Mouse (Mus musculus) retina, postnatal 1 day (tissue): ENCODE results near the gene Samd4b.

ENCODE experiments used
- DNase-seq: peaks from one replicate; pipeline ENCODE4 v3.0.0-alpha.2; 2012

Gene Samd4b

DNA sequence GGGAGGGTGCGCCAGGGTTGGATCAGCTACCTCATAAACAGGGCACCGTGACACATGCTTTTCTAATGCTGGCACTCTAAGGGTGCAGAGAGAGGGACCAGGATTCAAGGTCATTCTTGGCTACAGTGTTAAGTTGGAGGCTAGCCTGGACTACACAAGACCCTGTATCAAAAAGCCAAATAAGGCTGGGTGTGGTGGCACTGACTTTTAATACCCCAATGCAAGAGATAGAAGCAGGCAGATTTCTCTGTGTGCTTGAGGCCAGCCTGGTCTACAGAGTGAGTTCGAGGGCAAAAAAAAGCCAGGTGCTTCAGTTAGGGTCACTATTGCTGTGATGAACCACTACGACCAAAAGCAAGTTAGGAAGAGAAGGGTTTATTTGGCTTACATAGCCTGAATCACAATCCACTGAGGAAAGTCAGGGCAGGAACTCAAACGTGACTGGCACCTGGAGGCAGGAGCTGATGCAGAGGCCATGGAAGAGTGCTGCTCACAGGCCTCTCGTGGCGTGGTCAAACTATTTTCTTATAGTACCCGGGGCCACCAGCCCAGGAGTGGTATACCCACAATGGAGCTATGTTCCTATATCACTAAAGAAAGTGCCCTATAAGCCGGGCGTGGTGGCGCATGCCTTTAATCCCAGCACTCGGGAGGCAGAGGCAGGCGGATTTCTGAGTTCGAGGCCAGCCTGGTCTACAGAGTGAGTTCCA, 156.0 kb downstream of the Samd4b start:
- no peak for DNase-seq

DNA sequence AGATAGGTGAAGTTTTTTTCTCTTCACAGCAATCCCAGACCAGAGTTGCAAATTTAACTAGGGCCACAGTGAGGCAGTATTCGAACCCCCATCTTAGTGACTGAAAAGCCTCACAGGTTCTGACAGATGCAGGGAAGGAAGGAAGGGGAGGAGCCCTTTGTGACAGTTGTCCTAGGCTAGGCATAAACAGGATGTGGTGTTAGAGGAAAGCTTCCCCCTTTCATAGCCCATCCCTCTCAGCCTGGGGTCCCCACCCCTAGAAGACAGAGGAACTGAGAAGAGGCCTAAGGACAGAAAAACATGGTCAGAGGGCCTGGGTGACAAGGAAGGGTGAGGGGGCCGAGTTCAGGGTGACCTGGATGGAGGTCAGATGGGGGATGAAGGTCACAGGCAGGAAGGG, 157.2 kb downstream of the Samd4b start:
- no peak for DNase-seq

DNA sequence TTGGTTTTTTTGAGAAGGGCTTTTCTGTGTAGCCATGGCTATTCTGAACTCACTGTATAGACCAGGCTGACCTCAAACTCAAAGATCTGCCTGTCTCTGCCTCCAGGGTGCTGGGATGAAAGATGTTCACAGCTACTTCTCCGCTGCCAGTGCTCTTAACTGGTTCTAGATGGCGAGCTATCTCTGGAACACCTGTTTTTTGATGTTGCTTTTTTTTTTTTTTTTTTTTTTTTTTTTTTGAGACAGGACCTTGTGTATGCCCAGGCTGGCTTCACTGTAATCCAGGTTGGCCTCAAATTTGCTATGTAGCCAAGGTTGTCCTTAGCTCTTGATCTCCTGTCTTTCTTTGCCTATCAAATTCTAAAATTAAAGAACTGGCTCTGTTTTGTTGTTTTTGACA, 159.2 kb downstream of the Samd4b start:
- no peak for DNase-seq

DNA sequence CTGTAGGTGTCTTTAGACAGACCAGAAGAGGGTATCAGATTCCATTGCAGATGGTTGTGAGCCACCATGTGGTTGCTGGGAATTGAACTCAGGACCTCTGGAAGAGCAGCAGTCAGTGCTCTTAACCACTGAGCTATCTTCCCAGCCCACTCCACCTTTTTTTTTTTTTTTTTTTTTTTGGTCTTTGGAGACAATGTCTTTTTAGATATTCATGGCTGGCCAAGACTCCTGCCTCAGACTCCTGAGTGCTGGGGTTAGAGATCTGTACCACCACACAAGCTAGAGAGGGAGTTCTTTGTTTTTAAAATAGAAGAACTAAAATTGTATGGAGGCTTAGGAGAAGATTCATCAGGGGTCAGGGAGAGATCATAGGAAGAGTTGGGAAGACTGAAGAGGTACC, 160.0 kb downstream of the Samd4b start:
- DNase-seq: no peak

DNA sequence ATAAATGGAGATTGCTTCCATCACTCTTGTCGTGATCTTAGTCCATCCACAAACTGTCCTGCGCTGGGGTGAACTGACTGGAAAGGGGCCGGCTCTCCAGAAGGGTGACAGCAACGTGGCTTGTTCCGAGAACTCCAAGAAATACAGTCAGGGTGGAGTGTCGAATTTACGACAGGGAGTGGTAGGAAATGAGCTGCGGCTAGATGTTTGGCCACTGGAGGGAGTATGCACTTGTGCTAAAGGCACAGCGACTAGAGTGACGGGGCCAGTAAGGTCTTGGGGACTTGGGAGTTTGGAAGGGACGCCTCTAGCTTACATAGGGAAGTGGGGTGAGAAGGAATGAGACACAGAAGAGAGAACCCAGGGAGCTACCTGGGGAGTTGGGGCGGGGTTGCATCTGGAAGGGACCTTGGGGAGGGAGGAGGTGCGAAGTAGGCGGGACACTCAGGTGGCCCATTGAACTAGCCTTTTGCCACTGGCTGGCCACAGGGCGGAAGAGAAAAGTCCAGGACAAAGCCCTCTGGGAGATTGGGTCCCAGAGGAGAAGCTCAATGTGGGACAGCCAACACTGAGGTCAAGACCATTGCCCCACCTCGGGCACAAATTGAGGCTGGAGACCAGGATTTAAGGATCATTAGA, 160.9 kb downstream of the Samd4b start, which contains the start of gene Gmfg:
Gene Gmfg (plus strand): TSS at position 516 of the 639 bp plus-strand sequence.
- DNase-seq: peak; percentile 91

DNA sequence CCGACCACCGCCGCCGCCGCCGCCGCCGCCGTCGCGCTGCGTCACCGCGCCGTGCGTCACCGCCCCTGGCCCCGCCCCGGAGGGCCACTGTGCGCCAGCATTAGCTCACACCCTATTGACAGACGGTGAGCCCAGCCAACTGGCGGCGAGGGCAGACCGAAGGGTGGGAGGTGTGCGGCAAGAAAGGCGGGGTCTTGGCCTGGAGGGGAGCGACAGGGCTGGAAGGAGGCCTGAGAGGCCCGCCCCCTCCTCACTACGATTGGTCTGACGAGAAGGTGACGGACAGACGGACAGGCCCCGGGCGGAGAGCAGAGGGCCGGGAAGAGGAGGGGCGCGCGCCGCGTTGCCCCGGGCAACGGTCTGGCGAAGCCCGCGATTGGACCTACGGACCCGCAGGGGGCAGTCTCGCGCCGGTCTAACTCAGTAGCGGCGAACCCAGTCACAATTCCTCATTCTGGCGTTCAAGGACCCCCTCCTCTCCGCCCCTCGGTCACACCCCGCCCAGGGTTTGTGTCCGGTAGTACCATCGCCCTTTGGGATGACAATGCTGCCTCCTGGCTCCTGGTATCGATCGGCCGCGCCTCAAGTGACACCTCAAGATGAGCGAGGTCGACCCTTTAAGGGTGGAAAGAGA, 161.6 kb downstream of the Samd4b start:
- DNase-seq: peak; percentile 100

DNA sequence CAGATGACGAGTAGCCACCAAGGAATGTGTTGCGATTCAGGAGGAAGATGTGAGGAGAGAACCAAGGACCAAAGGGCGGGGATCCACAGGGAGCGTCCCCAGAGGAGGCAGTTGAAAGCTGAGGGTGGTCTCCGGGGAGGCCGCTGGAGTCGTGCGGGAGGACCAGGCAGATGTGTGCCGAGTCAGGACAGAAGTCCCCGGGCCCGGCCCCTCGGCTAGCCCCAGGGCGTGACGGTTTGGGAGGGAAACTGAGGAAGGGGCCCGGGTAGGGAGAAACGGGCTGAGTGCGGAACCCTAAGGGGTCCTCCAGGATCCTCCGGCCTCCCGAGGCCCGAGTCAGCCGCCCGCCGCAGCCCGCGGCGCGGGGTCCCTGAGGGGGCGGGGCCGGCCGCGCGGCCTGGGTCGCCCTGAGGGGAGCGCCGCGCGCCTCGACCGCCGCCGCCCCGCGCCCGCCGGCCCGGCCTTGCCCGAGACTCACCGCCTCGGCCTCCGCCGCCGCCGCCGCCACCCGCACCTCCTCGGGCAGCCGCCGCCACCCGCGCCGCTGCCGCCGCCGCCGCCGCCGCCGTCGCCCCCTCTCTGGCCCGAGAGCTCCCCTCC, 162.2 kb downstream of the Samd4b start:
- no peak for DNase-seq

DNA sequence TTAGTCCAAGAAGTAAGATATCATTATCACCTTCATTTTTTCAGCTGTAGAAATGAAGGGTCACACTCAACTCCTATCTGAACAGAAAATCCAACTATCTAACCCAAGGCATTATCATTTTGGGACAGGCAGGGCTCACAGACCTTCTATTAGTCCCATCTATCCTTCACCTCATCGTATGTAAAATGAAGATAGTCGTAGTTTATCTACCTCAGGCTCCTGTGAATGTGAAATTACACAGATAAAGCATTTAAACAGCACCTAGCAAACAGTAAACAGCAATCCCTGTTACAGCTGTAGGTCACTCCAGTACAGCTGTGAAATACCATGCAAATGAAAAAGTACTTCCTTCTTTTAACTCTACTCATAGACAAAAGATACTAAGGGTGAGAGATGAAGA, 165.7 kb downstream of the Samd4b start:
- DNase-seq: no peak

DNA sequence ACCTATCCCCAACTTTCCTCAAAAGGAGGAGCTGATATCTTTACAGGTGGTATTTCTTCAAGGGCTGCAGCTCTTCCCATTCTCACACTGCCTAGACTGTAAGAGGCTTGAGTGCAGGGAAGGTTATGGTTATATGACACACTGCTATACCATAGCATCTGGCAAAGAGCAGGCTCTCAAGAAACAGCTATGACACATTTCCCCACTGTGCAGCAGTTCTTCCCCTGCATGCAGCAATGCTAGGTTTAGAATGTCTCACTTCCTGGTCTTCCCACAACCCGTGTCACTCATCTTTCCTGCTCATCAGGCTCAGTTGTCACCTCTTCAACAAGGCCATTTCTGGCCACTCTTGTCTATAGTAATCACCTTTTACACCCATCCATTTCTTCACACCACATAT, 167.4 kb downstream of the Samd4b start:
- no peak for DNase-seq

DNA sequence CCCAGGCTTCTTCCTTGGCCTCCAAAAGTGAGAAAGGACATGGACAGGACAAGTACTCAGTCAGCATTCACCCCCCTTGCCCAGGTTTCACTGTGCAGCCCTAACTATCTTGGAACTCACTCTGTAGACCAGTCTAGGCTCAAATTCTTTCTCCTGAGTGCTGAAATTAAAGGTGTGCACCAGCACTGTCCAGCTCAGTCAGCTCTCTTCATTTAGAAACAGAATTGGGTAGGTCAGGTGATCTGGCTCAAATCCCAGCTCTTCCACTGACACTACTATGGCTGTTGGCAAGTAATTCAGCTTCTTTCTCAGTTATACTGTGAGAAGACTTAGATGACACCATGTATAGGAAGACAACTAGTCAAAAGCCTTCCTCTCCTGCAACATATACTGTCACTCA, 170.2 kb downstream of the Samd4b start:
- DNase-seq: no peak

DNA sequence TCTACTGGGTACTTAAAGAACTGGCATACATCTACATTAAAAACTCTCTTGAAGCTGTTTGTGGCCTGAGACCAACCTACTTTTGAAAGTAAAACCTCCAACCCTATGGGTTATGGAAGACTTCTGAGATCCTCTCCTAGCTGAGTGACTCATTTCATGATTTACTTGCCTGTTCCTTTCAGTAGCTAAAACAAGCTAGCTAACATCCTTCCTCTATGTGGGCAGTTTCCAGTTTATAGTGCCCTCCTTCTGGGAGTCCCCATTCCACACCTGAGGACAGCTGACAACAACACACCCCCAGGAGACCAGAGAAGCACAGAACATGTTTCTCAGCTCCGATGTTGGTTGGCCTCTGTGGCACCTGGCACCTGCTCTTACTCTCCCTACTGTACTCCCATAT, 174.9 kb downstream of the Samd4b start:
- DNase-seq: no peak

DNA sequence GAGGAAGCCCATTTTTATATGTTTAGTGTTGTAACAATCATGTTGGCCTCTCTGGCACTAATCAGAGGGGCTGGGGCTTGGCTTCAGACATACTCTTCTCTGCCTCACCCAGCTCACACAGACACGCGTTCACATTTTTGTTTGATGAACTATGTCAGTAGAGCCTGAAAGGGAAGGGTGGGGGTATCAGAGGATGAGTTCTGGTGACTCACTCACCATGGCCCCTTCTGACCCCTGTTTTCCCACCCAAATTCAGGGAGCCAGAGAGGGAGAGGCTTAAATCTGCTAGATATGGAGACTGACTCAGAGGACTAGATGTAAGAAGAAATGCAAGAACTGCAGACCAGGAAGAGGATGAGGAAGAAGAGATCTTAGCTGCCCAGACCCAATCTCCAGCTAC, 178.5 kb downstream of the Samd4b start:
- no peak for DNase-seq

DNA sequence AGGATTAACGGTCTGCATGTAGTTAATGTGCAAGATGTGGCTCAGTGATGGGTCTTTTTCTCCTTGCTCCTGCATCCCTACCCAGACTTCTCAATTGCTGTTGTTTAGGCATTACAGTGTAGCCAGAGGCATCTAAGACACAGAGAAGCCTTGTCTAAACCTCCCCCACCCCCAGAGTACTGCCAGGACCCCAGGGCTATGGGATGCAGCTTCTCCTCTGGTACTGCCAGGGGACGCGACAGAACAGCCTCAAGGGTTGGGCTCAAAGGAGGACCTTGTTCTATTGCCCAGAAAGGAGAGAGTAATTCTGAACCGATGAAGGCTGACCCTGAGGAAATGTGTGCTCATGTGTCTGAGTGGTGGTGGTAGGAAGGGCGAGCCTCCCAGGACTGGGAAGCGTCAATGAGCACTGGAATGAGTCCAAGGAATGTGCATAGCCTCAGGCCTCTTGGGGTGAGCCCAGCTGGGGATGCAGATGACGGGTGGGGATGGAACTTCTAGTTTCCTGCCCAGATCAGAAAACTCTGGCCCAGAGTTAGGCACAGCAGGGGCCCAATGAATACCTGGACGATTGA, 179.8 kb downstream of the Samd4b start:
- DNase-seq: no peak

DNA sequence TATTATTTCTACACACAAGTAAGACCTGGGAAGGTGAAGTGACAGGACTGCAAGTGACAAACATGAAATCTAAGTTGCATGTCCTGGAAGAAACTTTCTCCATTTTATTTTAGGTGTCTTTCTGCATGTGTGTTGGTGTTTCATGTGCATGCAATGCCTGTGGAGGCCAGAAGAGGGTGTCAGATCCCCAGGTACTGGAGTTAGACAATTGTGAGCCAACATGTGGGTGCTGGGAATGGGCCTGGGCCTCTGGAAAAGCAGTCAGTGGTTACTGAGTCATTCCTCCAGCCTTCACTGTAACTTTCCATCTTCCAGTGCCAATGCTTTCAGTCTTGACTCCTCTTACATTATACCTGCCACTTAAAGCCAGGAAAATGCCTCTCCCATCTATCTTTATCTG, 180.6 kb downstream of the Samd4b start:
- DNase-seq: no peak

DNA sequence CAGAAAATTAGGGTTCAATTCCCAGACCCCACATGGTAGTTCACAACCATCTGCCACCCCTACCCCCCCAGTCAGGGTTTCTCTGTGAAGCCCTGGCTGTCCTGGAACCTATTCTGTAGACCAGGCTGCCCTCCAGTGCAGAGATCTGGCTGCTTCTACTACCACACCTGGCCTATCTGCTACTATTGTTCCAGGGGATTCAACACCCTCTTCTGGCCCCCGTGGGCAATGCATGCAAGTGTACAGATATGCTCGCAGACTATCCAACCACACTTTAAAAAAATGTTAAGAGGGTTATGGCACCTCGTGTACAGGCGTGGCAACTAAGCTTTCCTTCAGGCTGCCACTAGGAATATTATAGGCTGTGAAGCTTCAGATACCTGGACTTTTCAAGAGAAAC, 185.1 kb downstream of the Samd4b start:
- DNase-seq: no peak

DNA sequence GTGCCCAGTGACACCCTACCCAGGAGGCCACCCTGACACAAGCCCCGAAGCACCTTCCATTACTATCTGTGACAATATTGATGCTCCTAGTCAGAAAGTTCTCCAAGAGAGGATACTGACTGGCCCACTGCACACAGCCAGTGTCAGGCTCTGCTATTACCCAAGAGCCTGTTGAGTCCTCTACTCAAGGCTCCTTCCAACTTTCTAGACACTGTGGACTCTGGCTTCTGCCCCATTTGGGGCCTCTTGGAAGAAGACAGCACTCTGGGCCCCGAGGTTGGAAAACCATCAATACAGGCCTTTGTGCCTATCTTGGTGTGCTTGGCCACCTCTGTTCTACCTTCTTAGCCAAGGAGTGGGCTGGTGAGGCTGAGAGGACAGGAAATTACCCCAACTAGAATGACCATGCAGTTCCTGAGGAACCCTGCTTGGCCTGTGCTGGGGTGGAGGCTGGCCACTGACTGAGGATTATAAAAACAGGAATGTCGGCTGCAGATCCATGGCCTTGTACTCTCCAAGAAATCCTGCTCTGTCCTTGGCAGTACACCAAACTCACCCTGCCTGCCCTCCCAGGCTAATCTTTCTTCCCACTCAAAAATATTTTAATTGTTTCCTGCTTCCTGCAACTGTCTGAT, 187.0 kb downstream of the Samd4b start:
- DNase-seq: no peak

DNA sequence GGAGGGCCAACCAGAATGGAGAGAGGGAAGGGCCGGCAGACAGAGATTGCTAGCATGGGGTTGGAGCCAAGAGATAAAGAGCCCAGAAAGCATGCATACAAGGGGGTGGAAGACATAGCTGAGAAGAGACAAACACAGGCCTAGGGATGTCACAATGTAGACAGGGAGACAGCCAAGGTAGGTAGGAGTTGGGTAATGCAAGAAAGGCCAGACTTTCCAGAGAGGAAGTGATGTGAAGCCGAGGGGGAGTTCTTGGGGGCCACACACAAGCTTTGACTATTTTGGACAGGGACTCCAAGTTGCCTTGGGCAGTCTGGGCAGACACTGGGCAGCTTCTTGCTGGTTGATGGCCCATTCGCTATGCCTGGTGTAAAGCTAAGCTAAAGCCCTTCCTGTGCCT, 196.0 kb downstream of the Samd4b start:
- no peak for DNase-seq

DNA sequence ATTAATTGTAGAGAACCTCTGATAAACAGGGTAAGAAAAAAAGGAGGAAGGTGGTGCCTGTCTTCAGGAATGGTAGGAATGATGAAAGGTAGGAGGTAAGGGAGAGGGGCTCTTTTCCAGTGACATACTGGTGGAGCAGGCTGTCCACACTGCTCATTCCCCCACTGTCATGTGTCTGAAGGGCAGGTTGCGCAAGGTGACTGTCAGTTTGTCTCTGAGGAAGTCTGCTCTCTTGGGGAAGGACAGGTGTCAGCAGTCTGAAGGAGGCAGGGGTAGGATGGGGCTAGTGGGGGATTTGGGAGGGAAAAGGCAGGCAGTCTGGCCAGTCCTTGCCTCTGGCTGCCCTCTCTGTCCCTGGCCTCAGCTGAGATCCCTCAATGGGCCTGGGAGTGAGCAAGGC, 196.9 kb downstream of the Samd4b start:
- DNase-seq: no peak

DNA sequence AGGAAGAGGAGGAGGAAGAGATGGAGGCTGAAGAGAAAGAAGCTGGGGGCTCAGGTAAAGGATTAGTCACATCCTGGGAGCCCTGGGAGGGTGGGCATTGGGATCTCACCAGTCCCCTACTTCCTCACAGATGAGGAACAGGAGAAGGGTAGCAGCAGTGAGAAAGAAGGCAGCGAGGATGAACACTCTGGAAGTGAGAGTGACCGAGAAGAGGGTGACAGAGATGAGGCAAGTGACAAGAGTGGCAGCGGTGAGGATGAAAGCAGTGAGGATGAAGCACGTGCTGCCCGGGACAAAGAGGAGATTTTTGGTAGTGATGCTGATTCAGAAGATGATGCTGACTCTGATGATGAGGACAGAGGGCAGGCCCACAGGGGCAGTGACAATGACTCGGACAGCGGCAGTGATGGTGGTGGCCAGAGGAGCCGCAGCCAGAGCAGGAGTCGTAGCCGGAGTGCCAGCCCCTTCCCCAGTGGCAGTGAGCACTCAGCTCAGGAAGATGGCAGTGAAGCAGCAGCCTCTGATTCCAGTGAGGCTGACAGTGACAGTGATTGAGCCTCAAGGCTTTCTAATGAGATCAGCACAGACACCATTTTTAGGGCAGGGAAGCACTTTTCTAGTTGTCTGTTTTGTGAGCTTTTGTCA, 199.1 kb downstream of the Samd4b start:
- no peak for DNase-seq

DNA sequence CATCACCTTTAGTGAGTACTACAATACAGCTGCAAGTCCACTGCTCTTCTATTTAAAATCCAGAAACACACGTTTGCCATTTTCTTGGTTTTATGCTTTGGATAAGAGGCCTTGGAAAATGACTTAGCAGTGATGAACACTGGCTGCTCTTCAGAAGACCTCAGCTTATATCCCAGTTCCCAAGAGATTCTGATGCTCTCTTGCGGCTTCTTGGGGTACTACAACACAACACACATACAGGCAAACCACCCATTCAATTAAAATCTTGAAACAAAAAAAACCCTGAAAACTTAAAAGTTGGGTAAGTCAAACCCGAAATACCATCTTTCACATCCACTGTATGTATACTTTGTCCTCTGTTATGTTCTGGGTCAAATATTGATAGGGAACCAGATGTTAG, 199.9 kb downstream of the Samd4b start:
- peak; percentile 49 for DNase-seq

DNA sequence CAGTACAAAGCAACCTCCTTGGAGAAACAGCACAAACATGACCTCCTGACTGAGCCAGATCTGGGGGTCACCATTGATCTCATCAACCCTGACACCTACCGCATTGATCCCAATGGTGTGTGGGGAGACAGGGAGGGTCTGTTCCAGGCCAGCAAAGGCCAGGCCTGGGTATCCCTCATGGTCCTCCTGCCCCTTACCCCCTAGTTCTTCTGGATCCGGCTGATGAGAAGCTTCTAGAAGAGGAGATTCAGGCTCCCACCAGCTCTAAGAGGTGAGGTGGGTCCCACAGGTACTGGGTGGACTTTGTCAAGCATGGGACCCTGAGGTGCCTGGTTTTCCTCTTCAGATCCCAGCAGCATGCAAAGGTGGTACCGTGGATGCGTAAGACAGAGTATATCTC, 202.5 kb downstream of the Samd4b start:
- DNase-seq: no peak

DNA sequence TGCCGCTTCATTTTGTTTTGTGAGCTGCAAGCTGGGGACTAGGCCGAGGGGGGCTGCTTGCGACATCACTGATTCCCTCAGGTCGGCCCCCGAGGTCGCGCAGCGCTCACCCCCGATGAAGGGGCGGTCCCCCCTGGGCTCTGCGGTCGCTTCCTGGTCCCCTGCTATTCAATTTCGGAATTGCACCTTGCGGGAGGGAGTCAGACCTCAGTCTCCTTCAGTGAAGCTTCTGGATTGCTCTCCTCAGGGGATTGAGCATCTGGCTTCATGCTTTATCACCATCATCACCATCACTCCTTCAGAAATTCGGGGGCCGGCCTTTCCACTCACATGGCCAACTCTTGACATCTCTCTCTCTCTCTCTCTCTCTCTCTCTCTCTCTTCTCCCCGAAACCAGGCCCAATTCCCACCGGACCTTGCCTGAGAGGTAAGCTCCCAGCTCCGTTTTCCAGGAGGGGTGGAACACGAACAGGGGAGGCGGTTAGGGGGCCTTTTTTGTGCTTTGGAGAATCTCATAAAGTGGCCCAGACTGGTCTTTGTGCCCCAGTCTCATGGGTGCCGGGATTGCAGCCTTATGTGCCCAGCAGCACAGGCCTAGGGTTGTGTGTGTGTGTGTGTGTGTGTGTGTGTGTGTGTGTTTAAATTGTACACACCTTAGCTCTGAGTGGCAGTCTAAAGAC, 204.5 kb downstream of the Samd4b start:
- DNase-seq: no peak
